Mouse (Mus musculus): ENCODE results near the gene Olfr1418. TPM values are rescaled to one million over a fixed set of nuclear protein-coding genes. Genes with fewer than 3 reads are reported as not detected.

The Olfr1418 gene
- polyA plus RNA-seq, 1 experiment from 2014 or later: not detected

- Histone ChIP-seq H3K4me2 (no peak overlapping the region), H3K27me3 (0 out of 2 replicates have a peak, but pooled peaks cover 6% of the 10 kb centered on the region), H3K9me3 (no peaks in the 10 kb centered on the region), H3K36me3 (no peaks in the 10 kb centered on the region), H3K9ac (no peak overlapping the region), H3K4me1 (0 out of 2 replicates have a peak, but pooled peaks cover 3% of the 10 kb centered on the region), H3K4me3 (no peak overlapping the region), H3K27ac (no peak overlapping the region)
- ATAC-seq (ENCODE audit: insufficient number of reproducible peaks, insufficient read depth, low FRiP score, low TSS enrichment, low read depth): no peak
- WGBS: 71% methylated on average over 5 of the region's 5 CpGs
These were observed 50.7 kb downstream of the Olfr1418 start for GRCm38 (mm10) chr19:11810003-11810758.

- Histone ChIP-seq H3K4me1 (0 out of 2 replicates have a peak, but pooled peaks cover 3% of the 10 kb centered on the region), H3K27me3 (no peaks in the 10 kb centered on the region), H3K4me2 (no peak overlapping the region), H3K9ac (no peak overlapping the region), H3K9me3 (no peaks in the 10 kb centered on the region), H3K27ac (no peak overlapping the region), H3K4me3 (no peak overlapping the region), H3K36me3 (no peaks in the 10 kb centered on the region)
- WGBS: 84% methylated on average over 2 of the region's 2 CpGs
- no peak for ATAC-seq (ENCODE audit: insufficient number of reproducible peaks, insufficient read depth, low FRiP score, low TSS enrichment, low read depth)
These were observed 52.4 kb downstream of the Olfr1418 start for GRCm38 (mm10) chr19:11808452-11808851.

- no peak overlapping the region for H3K4me2 ChIP-seq
These were observed 53.0 kb downstream of the Olfr1418 start for GRCm38 (mm10) chr19:11807822-11808221.

GRCm38 (mm10) chr19:11807251-11807650 lies 53.6 kb downstream of the Olfr1418 start:
- WGBS: 63% methylated on average over 2 of the region's 2 CpGs

More at GRCm38 (mm10) chr19:11807822-11808221, 53.0 kb downstream of the Olfr1418 start:
- Histone ChIP-seq H3K36me3 (no peaks in the 10 kb centered on the region), H3K27me3 (no peaks in the 10 kb centered on the region), H3K27ac (no peak overlapping the region), H3K4me1 (0 out of 2 replicates have a peak, but pooled peaks cover 3% of the 10 kb centered on the region), H3K9me3 (no peaks in the 10 kb centered on the region), H3K9ac (no peak overlapping the region), H3K4me3 (no peak overlapping the region)
- 37% methylated on average over 6 of the region's 6 CpGs for WGBS
- ATAC-seq (ENCODE audit: insufficient number of reproducible peaks, insufficient read depth, low FRiP score, low TSS enrichment, low read depth): no peak

GRCm38 (mm10) chr19:11804423-11804822 lies 56.4 kb downstream of the Olfr1418 start:
- no peak for ATAC-seq (ENCODE audit: insufficient number of reproducible peaks, insufficient read depth, low FRiP score, low TSS enrichment, low read depth)
- Histone ChIP-seq H3K9me3 (no peaks in the 10 kb centered on the region), H3K9ac (no peak overlapping the region), H3K36me3 (no peaks in the 10 kb centered on the region), H3K4me3 (no peak overlapping the region), H3K4me1 (no peaks in the 10 kb centered on the region), H3K27me3 (no peaks in the 10 kb centered on the region), H3K4me2 (no peak overlapping the region), H3K27ac (no peak overlapping the region)
- WGBS: 62% methylated on average over 1 of the region's 1 CpGs

More at GRCm38 (mm10) chr19:11807251-11807650, 53.6 kb downstream of the Olfr1418 start:
- ATAC-seq (ENCODE audit: insufficient number of reproducible peaks, insufficient read depth, low FRiP score, low TSS enrichment, low read depth): no peak
- Histone ChIP-seq H3K36me3 (no peaks in the 10 kb centered on the region), H3K4me2 (no peak overlapping the region), H3K9ac (no peak overlapping the region), H3K27me3 (no peaks in the 10 kb centered on the region), H3K4me1 (0 out of 2 replicates have a peak, but pooled peaks cover 3% of the 10 kb centered on the region), H3K9me3 (no peaks in the 10 kb centered on the region), H3K27ac (no peak overlapping the region), H3K4me3 (no peak overlapping the region)

Other genes with a start within 250 kb of the Olfr1418 start
- gene Ms4a2, start 237.3 kb downstream of the Olfr1418 start, polyA plus RNA-seq (2015; fragmentation: Nextera tagmentation; extraction: Ambion mirVana): 0.32 and 0.49 TPM in 2 replicates
- 0.28 TPM in 1 of 2 replicates, not detected in the other for gene Ms4a3, start 220.2 kb downstream of the Olfr1418 start, polyA plus RNA-seq (2015; fragmentation: Nextera tagmentation; extraction: Ambion mirVana)
- not detected in 2 replicates for gene Oosp2, start 200.5 kb downstream of the Olfr1418 start, polyA plus RNA-seq (2015; fragmentation: Nextera tagmentation; extraction: Ambion mirVana)
- gene Oosp1, start 169.9 kb downstream of the Olfr1418 start, polyA plus RNA-seq (2015; fragmentation: Nextera tagmentation; extraction: Ambion mirVana): not detected in 2 replicates
- not detected in 2 replicates for gene Oosp3, start 164.0 kb downstream of the Olfr1418 start, polyA plus RNA-seq (2015; fragmentation: Nextera tagmentation; extraction: Ambion mirVana)
- not detected in 2 replicates for gene Gif, start 113.5 kb downstream of the Olfr1418 start, polyA plus RNA-seq (2015; fragmentation: Nextera tagmentation; extraction: Ambion mirVana)
- gene Mrpl16, start 90.7 kb downstream of the Olfr1418 start, polyA plus RNA-seq (2015; fragmentation: Nextera tagmentation; extraction: Ambion mirVana): 45.9 and 49.4 TPM in 2 replicates
- 9.2 and 11.2 TPM in 2 replicates for gene Stx3, start 41.7 kb downstream of the Olfr1418 start, polyA plus RNA-seq (2015; fragmentation: Nextera tagmentation; extraction: Ambion mirVana)
- not detected in 2 replicates for gene Olfr1417, start 21.8 kb downstream of the Olfr1418 start, polyA plus RNA-seq (2015; fragmentation: Nextera tagmentation; extraction: Ambion mirVana)
- not detected in 2 replicates for gene Olfr1419, start 14.0 kb upstream of the Olfr1418 start, polyA plus RNA-seq (2015; fragmentation: Nextera tagmentation; extraction: Ambion mirVana)
- gene Olfr1420, start 25.5 kb upstream of the Olfr1418 start, polyA plus RNA-seq (2015; fragmentation: Nextera tagmentation; extraction: Ambion mirVana): 0.37 TPM in 1 of 2 replicates, not detected in the other
- gene Patl1, start 51.3 kb upstream of the Olfr1418 start, polyA plus RNA-seq (2015; fragmentation: Nextera tagmentation; extraction: Ambion mirVana): 18.9 and 20.5 TPM in 2 replicates
- 5.0 and 7.0 TPM in 2 replicates for gene Osbp, start 104.9 kb upstream of the Olfr1418 start, polyA plus RNA-seq (2015; fragmentation: Nextera tagmentation; extraction: Ambion mirVana)
- gene Olfr1423, start 180.3 kb upstream of the Olfr1418 start, polyA plus RNA-seq (2015; fragmentation: Nextera tagmentation; extraction: Ambion mirVana): not detected in 2 replicates
- not detected in 2 replicates for gene Olfr1424, start 201.6 kb upstream of the Olfr1418 start, polyA plus RNA-seq (2015; fragmentation: Nextera tagmentation; extraction: Ambion mirVana)
- not detected in 2 replicates for gene Olfr1425, start 216.7 kb upstream of the Olfr1418 start, polyA plus RNA-seq (2015; fragmentation: Nextera tagmentation; extraction: Ambion mirVana)
- gene Olfr1426, start 230.9 kb upstream of the Olfr1418 start, polyA plus RNA-seq (2015; fragmentation: Nextera tagmentation; extraction: Ambion mirVana): not detected in 2 replicates
- not detected in 2 replicates for gene Olfr1427, start 242.3 kb upstream of the Olfr1418 start, polyA plus RNA-seq (2015; fragmentation: Nextera tagmentation; extraction: Ambion mirVana)